Mouse (Mus musculus) Patski (cell line): ENCODE measurements around the gene Erf. TPM values are rescaled to one million over a fixed set of nuclear protein-coding genes. Genes with fewer than 3 reads are reported as not detected.
"Not testable (repeated sequence)": the region's sequence is repeated elsewhere in the genome, so short reads cannot be mapped to it uniquely, and the experiment has no call there.

Experiments
- ATAC-seq: fragments of 100-300 bp; one replicate; pipeline ENCODE4 v1.8.0; 2021
- CTCF ChIA-PET: fragments of 350-600 bp; sonication (Branson Sonifier 250); formaldehyde crosslinking; loops from one replicate; lab custom pipeline; 2022; ENCODE audit warnings: inconsistent platforms; lab: Charles Lee
- POLR2A ChIA-PET: fragments of 350-600 bp; sonication (Branson Sonifier 250); formaldehyde crosslinking; loops from one replicate; lab custom pipeline; 2022; ENCODE audit warnings: antibody characterized with exemption, inconsistent platforms; lab: Charles Lee
- DNase-seq: peaks from one replicate; pipeline ENCODE4 v3.0.0-alpha.2; 2011; ENCODE audit warnings: low read depth, low spot score
- H3K27me3 ChIP-seq: fragments of 371-371 bp; one replicate; pipeline ENCODE4 v1.5.1; 2021
- CTCF ChIP-seq: fragments of 100-300 bp; IDR thresholded peaks from one replicate; pipeline ENCODE4 v1.5.1; 2021
- in situ Hi-C: fragments of 300-500 bp; cut with MboI; formaldehyde crosslinking; loops from 3 replicates; pipeline ENCODE4 v1.11.1; 2018; ENCODE audit warnings: low pct_unique_long_range_greater_than_20kb, mixed read lengths
- polyA plus RNA-seq: library from polyadenylated mRNA; unstranded; gene quantifications from one replicate; pipeline ENCODE4 v1.2.3, GENCODE M21; 2021

The Erf gene
- polyA plus RNA-seq, 1 experiment from 2014 or later, result 45.9 TPM

DNA sequence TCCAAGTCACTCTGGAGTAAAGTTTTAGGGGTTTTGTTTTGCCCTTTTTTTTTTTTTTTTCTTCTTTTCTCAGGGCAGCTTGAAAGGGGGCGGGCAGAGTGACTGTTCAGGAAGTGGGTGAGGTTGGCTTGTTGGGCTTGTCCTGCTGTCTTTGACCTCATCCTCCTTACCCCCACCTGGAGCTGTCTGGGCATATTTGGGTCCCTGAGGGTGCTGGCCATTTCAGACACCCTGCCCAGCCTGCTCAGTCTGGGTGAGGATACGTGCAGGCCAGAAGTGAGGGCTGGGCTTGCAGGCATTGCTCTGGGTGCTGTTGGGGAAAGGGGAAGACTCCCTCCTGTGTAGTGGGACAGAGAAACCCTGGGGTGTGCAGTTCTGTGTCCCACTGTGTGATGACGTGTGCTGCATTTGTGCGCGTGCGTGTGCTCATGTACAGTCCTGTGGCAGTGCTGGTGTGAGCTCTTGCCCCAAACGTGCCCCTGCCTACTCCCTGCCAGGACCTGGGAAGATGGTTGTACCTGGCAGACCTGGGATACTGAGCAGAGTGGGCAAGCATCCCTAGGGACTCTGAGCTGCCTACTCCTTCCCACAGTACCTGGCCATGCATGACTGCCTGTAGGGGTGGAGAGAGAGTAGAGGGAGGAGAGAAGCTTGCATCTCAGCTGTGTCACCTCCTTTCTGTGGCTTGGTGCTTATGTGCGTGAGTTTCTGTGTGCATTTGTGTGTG is 19.1 kb upstream of the Erf start:
- ChIA-PET CTCF (interaction anchor here (0.8 to 2.7 kb wide), 6 partner anchors 8 to 36 kb away, joined by 3 to 7 read pairs (median 4); no protein-coding TSS in a partner anchor), POLR2A (interaction anchor here (0.7 to 1.7 kb wide), 7 partner anchors 10 to 48 kb away, joined by 3 to 5 read pairs (median 3); no protein-coding TSS in a partner anchor)
- in situ Hi-C loops, result no loop called here
- TF ChIP-seq CTCF, result no peak
- DNase-seq (no peak), ATAC-seq (no peak)
- H3K27me3 ChIP-seq, result no peaks in the 10 kb centered on the region

DNA sequence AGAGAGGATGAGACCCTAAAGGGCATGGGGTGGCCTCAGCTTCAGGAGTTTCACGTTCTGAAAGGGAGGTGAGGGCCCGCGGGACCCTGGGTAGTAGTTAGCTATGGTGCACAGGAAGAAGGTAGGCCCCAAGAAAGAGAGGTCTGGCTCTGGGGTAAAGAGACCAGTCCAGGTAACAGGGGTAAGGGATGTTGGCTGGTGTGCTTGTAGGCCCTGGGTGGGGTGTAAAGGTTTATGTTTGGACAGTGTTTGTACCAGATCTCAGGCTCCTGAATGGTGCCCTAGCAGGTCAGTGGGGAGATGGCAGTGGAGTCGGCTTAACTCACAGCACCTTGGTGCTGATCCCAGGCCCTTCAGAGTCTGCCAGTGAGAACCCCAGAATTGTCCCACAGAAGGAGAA is 18.5 kb upstream of the Erf start:
- no peak for DNase-seq
- no peak for ATAC-seq
- CTCF ChIA-PET, result interaction anchor here (0.8 to 2.7 kb wide), 5 partner anchors 9 to 35 kb away, joined by 3 to 7 read pairs (median 4); no protein-coding TSS in a partner anchor
- no peak for TF ChIP-seq CTCF
- in situ Hi-C loops, result no loop called here
- POLR2A ChIA-PET, result interaction anchor here (0.8 to 1.7 kb wide), 7 partner anchors 11 to 48 kb away, joined by 3 to 5 read pairs (median 3); partner anchors contain the start of gene Zfp526
- no peaks in the 10 kb centered on the region for H3K27me3 ChIP-seq

DNA sequence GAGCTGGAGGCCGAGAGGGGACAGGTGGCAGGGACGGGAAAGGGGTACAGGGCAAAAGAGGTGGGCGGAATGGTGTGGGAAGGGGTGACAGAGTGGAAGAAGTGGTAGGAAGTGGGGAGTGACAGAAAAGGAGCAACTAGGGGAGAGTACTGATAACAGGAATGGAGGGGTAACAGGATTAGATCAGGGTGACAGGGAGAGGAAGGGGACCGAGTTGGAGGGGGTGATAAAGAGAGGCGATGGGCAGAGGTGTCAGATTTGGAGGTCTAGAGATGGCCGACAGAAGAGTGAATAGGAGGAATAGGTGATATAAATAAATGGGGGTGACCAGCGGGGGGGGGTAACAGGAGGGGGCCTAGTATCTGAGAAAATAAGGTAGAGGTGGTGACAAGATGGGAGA is 18.0 kb upstream of the Erf start:
- H3K27me3 ChIP-seq, result no peaks in the 10 kb centered on the region
- ChIA-PET POLR2A (interaction anchor here (0.6 to 1.6 kb wide), 5 partner anchors 17 to 122 kb away, joined by 3 read pairs; partner anchors contain the start of gene Zfp526), CTCF (interaction anchor here (1.1 to 2.7 kb wide), 3 partner anchors 23 to 28 kb away, joined by 3 to 7 read pairs (median 3); no protein-coding TSS in a partner anchor)
- DNase-seq, result no peak
- ATAC-seq, result no peak
- TF ChIP-seq CTCF, result no peak
- in situ Hi-C loops, result no loop called here

DNA sequence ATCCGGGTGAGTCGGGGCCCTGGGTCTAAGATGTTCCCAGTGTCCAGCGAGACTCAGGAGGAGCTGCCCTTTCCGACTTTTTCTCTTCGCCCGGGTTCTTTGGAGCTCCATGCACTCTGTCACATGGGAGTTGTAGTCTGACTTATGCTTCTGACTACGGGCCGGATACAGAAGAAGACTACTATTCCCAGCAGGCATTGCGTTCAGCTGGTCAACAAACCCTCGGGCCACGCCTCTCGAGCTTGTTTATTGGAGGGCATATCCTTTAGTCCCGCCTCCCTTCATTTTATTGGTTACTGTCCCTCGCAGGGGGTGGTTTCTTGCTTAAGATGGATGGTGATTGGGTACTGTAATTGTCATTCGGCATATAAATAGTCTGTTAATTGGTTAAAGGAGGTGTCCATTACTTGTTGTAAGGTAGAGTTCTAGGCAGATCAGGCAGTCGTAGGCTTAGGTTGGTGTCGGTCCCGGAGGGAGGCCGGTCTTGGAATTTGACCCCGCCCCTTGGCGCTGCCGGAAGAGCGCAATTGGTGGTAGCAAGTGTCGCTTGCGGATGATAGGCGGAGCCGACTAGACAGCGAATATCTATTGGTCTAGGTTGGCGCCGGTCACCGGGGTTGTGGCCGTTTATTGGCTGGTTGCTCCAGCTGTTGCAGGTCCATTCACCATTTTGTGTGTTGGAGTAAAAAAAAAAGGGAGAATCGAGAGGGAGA is 17.3 kb upstream of the Erf start:
- DNase-seq, result peak; percentile 100
- ChIA-PET POLR2A (interaction anchor here (0.6 to 1.6 kb wide), 3 partner anchors 30 to 122 kb away, joined by 3 read pairs; partner anchors contain the start of gene Zfp526), CTCF (interaction anchor here (0.9 to 2.7 kb wide), 5 partner anchors 10 to 48 kb away, joined by 3 to 7 read pairs (median 3); partner anchors contain the start of gene Megf8)
- in situ Hi-C loops, result no loop called here
- no peaks in the 10 kb centered on the region for H3K27me3 ChIP-seq
- TF ChIP-seq CTCF, result no peak
- ATAC-seq, result peak; percentile 92

DNA sequence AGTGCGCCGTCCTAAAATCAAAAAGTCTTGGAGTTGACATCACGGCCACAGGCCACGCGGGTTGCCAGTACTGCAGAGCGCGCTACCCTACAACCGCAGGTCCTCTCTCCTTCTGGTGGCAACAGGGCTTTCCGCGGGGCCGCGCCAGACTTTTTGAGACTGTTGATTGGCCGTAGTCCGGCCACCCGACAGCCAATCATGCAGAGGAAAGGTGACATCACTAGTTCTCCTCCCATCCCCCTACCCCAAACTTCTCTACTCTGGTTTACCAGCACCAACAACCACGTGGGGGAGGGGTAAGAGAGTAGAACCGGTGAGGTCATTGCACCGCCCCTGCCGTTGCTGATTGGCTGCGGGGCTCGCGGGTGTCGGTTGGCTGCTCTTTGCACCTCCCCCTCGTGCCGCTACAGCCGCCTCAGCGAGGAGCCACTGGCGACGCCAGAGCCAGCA is 16.8 kb upstream of the Erf start, which contains the start of gene Cic:
TSS of gene Cic (plus strand) at position 404 of the 450 bp plus-strand sequence.
- in situ Hi-C loops, result no loop called here
- H3K27me3 ChIP-seq, result no peaks in the 10 kb centered on the region
- ATAC-seq (peak; percentile 51), DNase-seq (peak; percentile 98)
- ChIA-PET CTCF (interaction anchor here (0.9 to 1.3 kb wide), 4 partner anchors 11 to 49 kb away, joined by 3 to 5 read pairs (median 3); partner anchors contain the start of gene Megf8), POLR2A (no interaction called here)
- TF ChIP-seq CTCF, result no peak

DNA sequence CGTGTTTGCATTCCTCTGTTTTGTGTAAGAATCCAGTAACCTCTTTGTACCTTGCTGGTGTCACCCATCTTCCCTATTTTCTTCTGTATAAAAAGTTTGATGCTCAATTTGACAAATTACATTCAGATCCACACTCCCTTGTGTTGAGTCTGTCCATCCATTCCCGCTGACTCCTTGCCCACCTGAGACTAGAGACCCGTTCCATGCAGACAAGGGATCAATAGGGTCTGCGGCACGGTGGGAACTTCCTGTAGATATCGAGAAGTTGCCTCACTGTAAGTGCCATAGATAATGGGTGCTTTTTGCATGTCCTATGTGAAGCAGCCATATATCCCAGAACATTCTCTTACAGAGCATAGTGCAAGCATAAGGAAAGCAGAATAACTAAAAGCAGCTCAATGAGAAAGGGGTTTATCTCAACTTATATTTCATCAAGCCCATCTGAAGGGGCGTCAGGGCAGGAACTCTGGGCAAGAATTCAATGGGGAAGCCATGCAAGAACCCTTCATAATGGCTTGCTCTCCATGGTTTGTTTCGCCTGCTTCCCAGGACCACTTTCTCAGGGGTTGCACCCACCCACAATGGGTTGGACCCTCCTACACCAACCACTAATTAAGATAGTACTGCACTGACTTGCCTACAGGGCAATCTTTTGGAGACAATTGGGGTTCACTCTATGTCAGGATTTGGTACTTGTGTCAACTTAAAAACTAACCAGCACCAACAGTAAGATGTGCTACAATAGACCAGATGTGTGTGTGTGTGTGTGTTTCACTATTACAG is 15.8 kb upstream of the Erf start:
- H3K27me3 ChIP-seq, result no peaks in the 10 kb centered on the region
- no peak for DNase-seq
- in situ Hi-C loops, result no loop called here
- ATAC-seq, result no peak
- TF ChIP-seq CTCF, result no peak
- ChIA-PET CTCF (no interaction called here), POLR2A (no interaction called here)

DNA sequence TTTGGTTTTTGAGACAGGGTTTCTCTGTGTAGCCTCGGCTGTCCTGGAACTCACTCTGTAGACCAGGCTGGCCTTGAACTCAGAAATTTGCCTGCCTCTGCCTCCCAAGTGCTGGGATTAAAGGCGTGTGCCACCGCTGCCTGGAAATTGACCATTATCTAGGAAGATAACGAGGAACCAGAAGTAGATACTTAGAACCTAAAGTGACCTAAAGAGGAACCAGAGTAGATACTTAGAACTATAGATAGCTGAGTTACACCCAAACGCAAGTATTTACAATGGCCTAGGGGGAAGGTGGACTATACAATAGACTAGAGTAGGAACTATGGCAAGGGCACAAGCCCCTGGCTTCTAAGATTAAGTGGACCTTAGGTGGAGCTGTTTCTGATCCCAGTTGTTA is 15.2 kb upstream of the Erf start:
- H3K27me3 ChIP-seq, in situ Hi-C loops, POLR2A ChIA-PET, ATAC-seq, DNase-seq: not testable (repeated sequence)
- CTCF ChIA-PET, result interaction anchor here (1.0 kb wide), 1 partner anchor 9 kb away, joined by 4 read pairs; no protein-coding TSS in a partner anchor

DNA sequence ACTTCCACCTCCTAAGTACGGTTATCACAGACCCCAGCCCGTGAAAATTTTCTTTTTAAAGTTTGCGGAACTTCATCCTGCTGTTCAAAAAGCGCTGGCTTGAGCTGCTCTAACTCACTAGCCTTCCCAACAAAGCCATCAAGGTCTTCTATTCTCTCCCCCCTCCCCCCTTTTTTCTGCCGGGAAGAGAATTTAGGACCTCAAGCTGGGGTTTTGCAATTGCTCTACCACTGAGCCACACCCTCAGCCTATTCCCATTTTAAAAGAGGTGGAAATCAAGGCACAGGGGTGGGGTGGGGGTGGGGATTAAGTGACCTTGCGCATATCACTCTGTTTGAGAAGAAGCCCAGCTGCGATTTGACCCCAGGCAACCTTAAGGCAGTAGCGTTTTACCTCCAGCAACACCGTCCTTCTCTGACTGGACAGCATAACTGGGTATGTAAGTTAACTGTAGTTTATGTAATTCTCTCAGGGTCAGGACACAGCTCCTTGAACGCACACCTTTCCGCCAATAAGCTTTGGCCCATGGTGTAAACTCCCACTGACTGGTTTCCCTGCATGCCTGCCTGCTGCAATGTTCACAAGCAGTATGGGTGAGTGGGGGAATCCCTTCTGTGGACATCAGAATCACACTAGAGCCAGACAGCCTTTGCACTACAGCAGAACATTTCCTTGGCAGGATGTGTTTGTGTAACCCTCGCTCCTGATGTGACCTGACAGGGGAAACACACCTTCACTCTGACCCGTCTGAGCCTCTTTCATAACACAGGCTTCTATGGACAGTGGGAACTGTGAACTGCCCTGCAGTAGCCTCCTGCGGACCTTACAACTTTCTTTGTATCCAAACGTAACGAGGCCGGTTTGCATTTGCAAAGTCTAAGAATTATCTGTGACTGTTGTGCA is 13.7 kb upstream of the Erf start:
- in situ Hi-C loops, result no loop called here
- no peaks in the 10 kb centered on the region for H3K27me3 ChIP-seq
- no peak for TF ChIP-seq CTCF
- ATAC-seq, result no peak
- DNase-seq, result no peak
- ChIA-PET POLR2A (no interaction called here), CTCF (interaction anchor here (0.9 to 1.0 kb wide), 2 partner anchors 10 to 11 kb away, joined by 3 to 4 read pairs; no protein-coding TSS in a partner anchor)

DNA sequence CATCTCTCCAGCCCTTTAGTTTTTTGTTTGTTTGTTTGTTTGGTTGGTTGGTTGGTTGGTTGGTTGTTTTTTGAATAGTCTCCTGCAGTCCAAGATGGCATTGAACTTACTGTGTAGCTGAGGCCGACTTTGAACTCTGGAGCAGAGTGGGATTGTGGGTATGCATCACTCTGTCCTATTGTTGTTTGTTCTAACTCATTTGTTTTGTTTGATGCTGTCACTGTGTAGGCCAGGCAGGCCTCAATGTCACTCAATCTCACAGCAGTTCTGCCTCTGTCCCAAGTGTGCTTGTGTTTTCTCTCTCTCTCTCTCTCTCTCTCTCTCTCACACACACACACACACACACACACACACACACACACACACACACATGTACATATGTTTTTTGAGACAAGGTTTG is 11.3 kb upstream of the Erf start:
- CTCF ChIA-PET, result interaction anchor here (0.7 to 1.0 kb wide), 2 partner anchors 10 to 90 kb away, joined by 3 read pairs; no protein-coding TSS in a partner anchor
- H3K27me3 ChIP-seq, result no peaks in the 10 kb centered on the region
- DNase-seq, result no peak
- TF ChIP-seq CTCF, result no peak
- POLR2A ChIA-PET, result no interaction called here
- in situ Hi-C loops, result no loop called here
- ATAC-seq, result no peak
